Mouse (Mus musculus) stomach, postnatal 0 days (tissue): ENCODE data around the gene Pnkd. TPM values are rescaled to one million over a fixed set of nuclear protein-coding genes. Genes with fewer than 3 reads are reported as not detected.

Experiments used
- ATAC-seq: fragments of 200-750 bp; cut with Nextera tagmentation; 2 replicates; pipeline ENCODE4 v1.8.0; 2017; ENCODE audit not compliant: low FRiP score, low TSS enrichment
- DNase-seq: peaks from one replicate; pipeline ENCODE4 v3.0.0-alpha.2; 2016; ENCODE audit warnings: low spot score
- H3K27ac ChIP-seq: fragments of 300-500 bp; sonication (generic); replicated peaks from 2 replicates; pipeline ENCODE4 v1.5.1; 2014; ENCODE audit warnings: mild to moderate bottlenecking, control low read depth
- H3K27me3 ChIP-seq: fragments of 300-500 bp; sonication (generic); 2 replicates; pipeline ENCODE4 v1.6.1; 2014; ENCODE audit warnings: low read length; ENCODE audit not compliant: control insufficient read depth, insufficient read depth
- H3K36me3 ChIP-seq: fragments of 300-500 bp; sonication (generic); 2 replicates; pipeline ENCODE4 v1.6.1; 2014; ENCODE audit warnings: low read length, mixed read lengths; ENCODE audit not compliant: control insufficient read depth, insufficient read depth
- H3K4me1 ChIP-seq: fragments of 300-500 bp; sonication (generic); replicated peaks from 2 replicates; pipeline ENCODE4 v1.6.1; 2014; ENCODE audit warnings: antibody characterized with exemption; ENCODE audit not compliant: control insufficient read depth, insufficient read depth
- H3K4me2 ChIP-seq: fragments of 300-500 bp; sonication (generic); replicated peaks from 2 replicates; pipeline ENCODE4 v1.6.1; 2014; ENCODE audit warnings: low read depth, mild to moderate bottlenecking, control low read depth, moderate library complexity
- H3K4me3 ChIP-seq: fragments of 300-500 bp; sonication (generic); 2 replicates; pipeline ENCODE4 v1.5.1; 2014; ENCODE audit warnings: low read depth, low read length, control low read depth
- H3K9ac ChIP-seq: fragments of 300-500 bp; sonication (generic); 2 replicates; pipeline ENCODE4 v1.6.1; 2014; ENCODE audit warnings: mild to moderate bottlenecking, low read length, control low read depth, mixed read lengths
- H3K9me3 ChIP-seq: fragments of 300-500 bp; sonication (generic); 2 replicates; pipeline ENCODE4 v1.6.1; 2016; ENCODE audit warnings: low read length; ENCODE audit not compliant: control insufficient read depth
- CTCF ChIP-seq: IDR thresholded peaks from 2 replicates; pipeline ENCODE4 v1.5.1; 2016; ENCODE audit warnings: antibody characterized with exemption, low read depth, mild to moderate bottlenecking, moderate library complexity
- EP300 ChIP-seq: optimal IDR thresholded peaks from 2 replicates; pipeline ENCODE3; 2016; ENCODE audit warnings: antibody characterized with exemption
- WGBS: fragments of 180-500 bp; shearing (Covaris S2); extraction: QIAGEN DNeasy Blood & Tissue Kit; methylation state at CpG from one replicate; pipeline ENCODE4 v1.1.7; 2014; 5-methylcytosine and 5-hydroxymethylcytosine counted together
- polyA plus RNA-seq: library from polyadenylated mRNA; unstranded; fragments of >200 nt; fragmentation: Nextera tagmentation; extraction: Ambion mirVana; gene quantifications from 2 replicates; pipeline ENCODE4 v1.2.1, GENCODE M21; 2015

Pnkd gene
- polyA plus RNA-seq, 1 experiment from 2014 or later: 84.8 TPM

GRCm38 (mm10) chr1:74239162-74239561 is 45.6 kb upstream of the Pnkd start:
- H3K4me3 ChIP-seq: peak overlapping the region; percentile 23
- peak overlapping the region; percentile 78 for H3K27ac ChIP-seq
- DNase-seq (no peak), ATAC-seq (no peak)
- WGBS: 29% methylated on average over 7 of the region's 7 CpGs
- TF ChIP-seq CTCF: no peak
- no peak for TF ChIP-seq EP300
- H3K9ac ChIP-seq: 0 out of 2 replicates have a peak overlapping the region, but pooled peaks have one; percentile 41
- no peaks in the 10 kb centered on the region for H3K36me3 ChIP-seq
- no peaks in the 10 kb centered on the region for H3K9me3 ChIP-seq
- no peaks in the 10 kb centered on the region for H3K27me3 ChIP-seq
- H3K4me2 ChIP-seq: peak overlapping the region; percentile 77
- 0 out of 2 replicates have a peak, but pooled peaks cover 7% of the 10 kb centered on the region for H3K4me1 ChIP-seq

- WGBS: 24% methylated on average over 11 of the region's 11 CpGs
- TF ChIP-seq EP300: no peak
- Histone ChIP-seq H3K36me3 (no peaks in the 10 kb centered on the region), H3K27ac (peak overlapping the region; percentile 78), H3K9me3 (no peaks in the 10 kb centered on the region), H3K9ac (peak overlapping the region; percentile 41), H3K27me3 (no peaks in the 10 kb centered on the region), H3K4me1 (0 out of 2 replicates have a peak, but pooled peaks cover 7% of the 10 kb centered on the region), H3K4me2 (peak overlapping the region; percentile 77), H3K4me3 (peak overlapping the region; percentile 23)
- ATAC-seq (no peak), DNase-seq (no peak)
Observed at GRCm38 (mm10) chr1:74239618-74240017, 45.1 kb upstream of the Pnkd start.

- ATAC-seq (peak; percentile 38), DNase-seq (peak; percentile 46)
- 8% methylated on average over 6 of the region's 6 CpGs for WGBS
- Histone ChIP-seq H3K4me3 (no peak overlapping the region), H3K9ac (no peak overlapping the region), H3K4me1 (0 out of 2 replicates have a peak, but pooled peaks cover 7% of the 10 kb centered on the region), H3K27me3 (no peaks in the 10 kb centered on the region), H3K4me2 (peak overlapping the region; percentile 23), H3K9me3 (no peaks in the 10 kb centered on the region), H3K27ac (peak overlapping the region; percentile 78), H3K36me3 (no peaks in the 10 kb centered on the region)
- no peak for TF ChIP-seq CTCF
- TF ChIP-seq EP300: no peak
Observed at GRCm38 (mm10) chr1:74240311-74240710, 44.4 kb upstream of the Pnkd start.

GRCm38 (mm10) chr1:74240832-74241231 is 43.9 kb upstream of the Pnkd start:
- peak overlapping the region; percentile 78 for H3K27ac ChIP-seq
- no peaks in the 10 kb centered on the region for H3K9me3 ChIP-seq
- DNase-seq (no peak), ATAC-seq (no peak)
- H3K4me3 ChIP-seq: no peak overlapping the region
- no peak overlapping the region for H3K9ac ChIP-seq
- 0 out of 2 replicates have a peak, but pooled peaks cover 7% of the 10 kb centered on the region for H3K4me1 ChIP-seq
- H3K27me3 ChIP-seq: no peaks in the 10 kb centered on the region
- 51% methylated on average over 4 of the region's 4 CpGs for WGBS
- H3K4me2 ChIP-seq: peak overlapping the region; percentile 23
- no peak for TF ChIP-seq CTCF
- TF ChIP-seq EP300: no peak
- no peaks in the 10 kb centered on the region for H3K36me3 ChIP-seq

- no peak for TF ChIP-seq EP300
- TF ChIP-seq CTCF: no peak
- Histone ChIP-seq H3K36me3 (0 out of 2 replicates have a peak, but pooled peaks cover under 1% of the 10 kb centered on the region), H3K4me1 (peaks cover 2% of the 10 kb centered on the region; the same call in 1 of the 2 replicates), H3K9ac (no peak overlapping the region), H3K4me3 (no peak overlapping the region), H3K9me3 (no peaks in the 10 kb centered on the region), H3K27ac (no peak overlapping the region), H3K27me3 (no peaks in the 10 kb centered on the region), H3K4me2 (no peak overlapping the region)
- DNase-seq (no peak), ATAC-seq (no peak)
- 64% methylated on average over 2 of the region's 2 CpGs for WGBS
Observed at GRCm38 (mm10) chr1:74245525-74245924, 39.2 kb upstream of the Pnkd start.

- 0 out of 2 replicates have a peak overlapping the region, but pooled peaks have one; percentile 18 for H3K9ac ChIP-seq
- peak overlapping the region; percentile 81 for H3K27ac ChIP-seq
- TF ChIP-seq CTCF (no peak), EP300 (no peak)
- H3K27me3 ChIP-seq: no peaks in the 10 kb centered on the region
- 19% methylated on average over 1 of the region's 1 CpGs for WGBS
- no peak overlapping the region for H3K4me2 ChIP-seq
- peaks cover 2% of the 10 kb centered on the region; the same call in 1 of the 2 replicates for H3K4me1 ChIP-seq
- ATAC-seq (peak; percentile 85), DNase-seq (peak; percentile 42)
- no peaks in the 10 kb centered on the region for H3K9me3 ChIP-seq
- H3K36me3 ChIP-seq: peaks cover 17% of the 10 kb centered on the region
- H3K4me3 ChIP-seq: no peak overlapping the region
Observed at GRCm38 (mm10) chr1:74248799-74249198, 35.9 kb upstream of the Pnkd start.
